8 mouse cellular contexts compared by ENCODE assay signal in the genomic region with DNA sequence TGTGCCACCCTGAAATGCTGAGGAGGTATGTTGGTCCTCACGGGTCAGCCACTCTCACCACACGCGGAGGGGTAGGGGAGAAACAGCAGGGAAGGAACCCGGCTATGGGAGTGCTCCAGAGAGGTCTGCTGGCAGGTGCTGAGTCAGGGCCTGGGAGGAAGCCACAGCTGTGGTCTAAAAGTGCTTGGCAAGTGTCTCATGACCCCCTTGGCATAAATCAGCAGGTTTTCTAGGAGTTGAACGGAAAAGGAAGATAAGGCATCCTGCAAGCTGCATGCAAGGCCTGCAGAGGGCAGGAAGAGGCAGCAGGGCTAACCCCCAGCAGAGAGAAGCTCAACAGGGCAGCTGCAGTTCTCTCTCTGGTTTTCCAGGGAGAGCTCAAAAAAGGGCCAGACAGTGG. TPM values are rescaled to one million over a fixed set of nuclear protein-coding genes. Genes with fewer than 3 reads are reported as not detected.
DNase-seq lines count a peak whose midpoint lies in the region; ATAC-seq and TF ChIP-seq lines count a peak whose summit lies in the region.

No protein-coding gene starts in this region.

- TF ChIP-seq EP300 in heart, adult 2 months (IDR thresholded peaks at IDR 0.05; ENCODE audit: insufficient read depth, low read depth, low read length): 0 out of 2 replicates have a peak, but pooled peaks have one; percentile 6

- no peaks in the 10 kb centered on the region for H3K27me3 ChIP-seq in heart, adult 2 months (ENCODE audit: control insufficient read depth, insufficient read depth, low read length)
- H3K27me3 ChIP-seq in heart, embryonic 11.5 days (ENCODE audit: control insufficient read depth, insufficient read depth, low read length): no peaks in the 10 kb centered on the region
- no peaks in the 10 kb centered on the region for H3K27me3 ChIP-seq in heart, embryonic 12.5 days (replicated peaks)
- H3K27me3 ChIP-seq in liver, embryonic 13.5 days: no peaks in the 10 kb centered on the region

- no peaks in the 10 kb centered on the region for H3K36me3 ChIP-seq in heart, adult 2 months (ENCODE audit: control insufficient read depth, insufficient read depth, low read length)
- peaks cover 11% of the 10 kb centered on the region for H3K36me3 ChIP-seq in heart, embryonic 11.5 days (ENCODE audit: control insufficient read depth, insufficient read depth, low read length)
- H3K36me3 ChIP-seq in heart, embryonic 12.5 days: peaks cover 44% of the 10 kb centered on the region
- H3K36me3 ChIP-seq in liver, embryonic 13.5 days: peaks cover 70% of the 10 kb centered on the region

- H3K27ac ChIP-seq in heart, adult 2 months: peak overlapping the region; percentile 5; the same call in 1 of the 2 replicates
- H3K27ac ChIP-seq in heart, embryonic 11.5 days (ENCODE audit: low read depth, low read length): no peak overlapping the region
- H3K27ac ChIP-seq in heart, embryonic 12.5 days (ENCODE audit: poor library complexity, severe bottlenecking): no peak overlapping the region
- peak overlapping the region; percentile 68 for H3K27ac ChIP-seq in liver, embryonic 13.5 days

- peak; percentile 43 to 66 for DNase-seq in heart, adult 2 months
- peak; percentile 87 for DNase-seq in MN1 (ENCODE audit: low spot score)
- DNase-seq in liver, embryonic 13.5 days: no peak
- DNase-seq in left cerebral cortex, postnatal 36 days (ENCODE audit: low spot score in 2 of 2): no peak
- DNase-seq in urinary bladder, postnatal 36 days (ENCODE audit: low spot score in 2 of 2): no peak
- DNase-seq in B cell, adult 2 months: no peak

- intact Hi-C loops in heart, adult 2 months (cut with DNase I): loop anchor here (10.0 kb wide), 1 partner anchor 584 kb away; a partner anchor contains a TSS
- intact Hi-C loops in left cerebral cortex, postnatal 36 days (cut with DNase I): no loop called here

- WGBS in heart, adult 2 months: 23% methylated on average over 5 of the region's 5 CpGs
- WGBS in heart, embryonic 11.5 days (ENCODE audit: insufficient replicate concordance): 49% methylated on average over 5 of the region's 5 CpGs
- 41% methylated on average over 5 of the region's 5 CpGs for WGBS in heart, embryonic 12.5 days
- WGBS in liver, embryonic 13.5 days (ENCODE audit: insufficient replicate concordance): 18% methylated on average over 5 of the region's 5 CpGs

- peaks cover 11% of the 10 kb centered on the region for H3K79me2 ChIP-seq in heart, adult 2 months (replicated peaks; ENCODE audit: control insufficient read depth, insufficient read depth, low read length)

- TF ChIP-seq CTCF in heart, adult 2 months (IDR thresholded peaks at IDR 0.05): peak; percentile 30

- no peaks in the 10 kb centered on the region for H3K9me3 ChIP-seq in heart, embryonic 11.5 days (replicated peaks; ENCODE audit: control insufficient read depth, low read length)
- no peaks in the 10 kb centered on the region for H3K9me3 ChIP-seq in heart, embryonic 12.5 days (replicated peaks)
- no peaks in the 10 kb centered on the region for H3K9me3 ChIP-seq in liver, embryonic 13.5 days (replicated peaks)

- H3K4me2 ChIP-seq in heart, embryonic 11.5 days: no peak overlapping the region
- no peak overlapping the region for H3K4me2 ChIP-seq in heart, embryonic 12.5 days
- H3K4me2 ChIP-seq in liver, embryonic 13.5 days: peak overlapping the region; percentile 14; the same call in 1 of the 2 replicates

- H3K4me3 ChIP-seq in heart, adult 2 months: no peak overlapping the region
- no peak overlapping the region for H3K4me3 ChIP-seq in heart, embryonic 11.5 days (ENCODE audit: low read depth, low read length)
- no peak overlapping the region for H3K4me3 ChIP-seq in heart, embryonic 12.5 days
- no peak overlapping the region for H3K4me3 ChIP-seq in liver, embryonic 13.5 days (replicated peaks)

- no peak overlapping the region for H3K9ac ChIP-seq in heart, adult 2 months (ENCODE audit: low read depth, low read length)
- no peak overlapping the region for H3K9ac ChIP-seq in heart, embryonic 11.5 days (ENCODE audit: low read depth, low read length)
- H3K9ac ChIP-seq in heart, embryonic 12.5 days: peak overlapping the region; percentile 20; the same call in 1 of the 2 replicates
- H3K9ac ChIP-seq in liver, embryonic 13.5 days: 0 out of 2 replicates have a peak overlapping the region, but pooled peaks have one; percentile 15

- no peak for ATAC-seq in heart, embryonic 11.5 days (replicated peaks; ENCODE audit: insufficient number of reproducible peaks, low FRiP score, low TSS enrichment)
- peak; percentile 34; the same call in 1 of the 2 replicates for ATAC-seq in heart, embryonic 12.5 days (ENCODE audit: insufficient number of reproducible peaks, low FRiP score)
- ATAC-seq in liver, embryonic 13.5 days (ENCODE audit: low read depth): peak; percentile 54

- peaks cover 39% of the 10 kb centered on the region for H3K4me1 ChIP-seq in heart, adult 2 months (ENCODE audit: control insufficient read depth, insufficient read depth, low read length)
- peaks cover 36% of the 10 kb centered on the region for H3K4me1 ChIP-seq in heart, embryonic 11.5 days (ENCODE audit: control insufficient read depth, insufficient read depth, low read length)
- H3K4me1 ChIP-seq in heart, embryonic 12.5 days (replicated peaks): peaks cover 84% of the 10 kb centered on the region
- peaks cover 94% of the 10 kb centered on the region for H3K4me1 ChIP-seq in liver, embryonic 13.5 days (replicated peaks)

- TF ChIP-seq POLR2A in heart, adult 2 months (IDR thresholded peaks at IDR 0.05; ENCODE audit: insufficient read depth, low read depth, low read length): no peak

RNA-seq across cellular contexts. Expression of a gene that starts 5.5 kb away (rescaled TPM):
- 10 to 100 TPM; 13.6 to 14.3 TPM for total RNA-seq in heart, adult 2 months (2021)
- polyA plus RNA-seq in heart, adult 2 months (2012; rRNA removed): 26.4 and 27.4 TPM in 2 replicates
- polyA plus RNA-seq in heart, embryonic 11.5 days (2014; fragmentation: Nextera tagmentation; extraction: Ambion mirVana): 89.9 and 90.6 TPM in 2 replicates
- 93.2 and 96.6 TPM in 2 replicates for polyA plus RNA-seq in heart, embryonic 12.5 days (2016; fragmentation: Nextera tagmentation; extraction: Ambion mirVana)
- 48.0 and 50.9 TPM in 2 replicates for polyA plus RNA-seq in liver, embryonic 13.5 days (2015; fragmentation: Nextera tagmentation; extraction: Ambion mirVana)
- total RNA-seq in left cerebral cortex, postnatal 36 days (2021): 10 to 100 TPM; 39.3 to 45.1 TPM

RNA-seq across cellular contexts. Expression of a gene that starts 9.3 kb away (rescaled TPM):
- total RNA-seq in heart, adult 2 months (2021): 1 to 10 TPM in 1 of 2 experiments, under 1 TPM in 1; 0.99 to 1.3 TPM
- polyA plus RNA-seq in heart, adult 2 months (2012; rRNA removed): 0.45 and 0.67 TPM in 2 replicates
- polyA plus RNA-seq in heart, embryonic 11.5 days (2014; fragmentation: Nextera tagmentation; extraction: Ambion mirVana): 13.4 and 13.5 TPM in 2 replicates
- 22.0 and 22.6 TPM in 2 replicates for polyA plus RNA-seq in heart, embryonic 12.5 days (2016; fragmentation: Nextera tagmentation; extraction: Ambion mirVana)
- 19.8 and 27.1 TPM in 2 replicates for polyA plus RNA-seq in liver, embryonic 13.5 days (2015; fragmentation: Nextera tagmentation; extraction: Ambion mirVana)
- 1 to 10 TPM; 2.2 to 2.7 TPM for total RNA-seq in left cerebral cortex, postnatal 36 days (2021)

RNA-seq across cellular contexts. Expression of a gene that starts 25.4 kb away (rescaled TPM):
- 10 to 100 TPM; 63.1 to 78.9 TPM for total RNA-seq in heart, adult 2 months (2021)
- 68.0 and 75.8 TPM in 2 replicates for polyA plus RNA-seq in heart, adult 2 months (2012; rRNA removed)
- polyA plus RNA-seq in heart, embryonic 11.5 days (2014; fragmentation: Nextera tagmentation; extraction: Ambion mirVana): 67.6 and 68.3 TPM in 2 replicates
- 75.4 and 78.7 TPM in 2 replicates for polyA plus RNA-seq in heart, embryonic 12.5 days (2016; fragmentation: Nextera tagmentation; extraction: Ambion mirVana)
- 13.5 and 14.5 TPM in 2 replicates for polyA plus RNA-seq in liver, embryonic 13.5 days (2015; fragmentation: Nextera tagmentation; extraction: Ambion mirVana)
- total RNA-seq in left cerebral cortex, postnatal 36 days (2021): 100 to 1,000 TPM in 1 of 2 experiments, 10 to 100 TPM in 1; 92.7 to 105 TPM

RNA-seq across cellular contexts. Expression of a gene that starts 25.5 kb away (rescaled TPM):
- 10 to 100 TPM; 12.2 to 14.8 TPM for total RNA-seq in heart, adult 2 months (2021)
- 28.6 and 30.6 TPM in 2 replicates for polyA plus RNA-seq in heart, adult 2 months (2012; rRNA removed)
- polyA plus RNA-seq in heart, embryonic 11.5 days (2014; fragmentation: Nextera tagmentation; extraction: Ambion mirVana): 7.2 and 8.1 TPM in 2 replicates
- polyA plus RNA-seq in heart, embryonic 12.5 days (2016; fragmentation: Nextera tagmentation; extraction: Ambion mirVana): 10.2 and 10.4 TPM in 2 replicates
- polyA plus RNA-seq in liver, embryonic 13.5 days (2015; fragmentation: Nextera tagmentation; extraction: Ambion mirVana): 1.5 and 1.8 TPM in 2 replicates
- 1 to 10 TPM; 2.3 to 3.1 TPM for total RNA-seq in left cerebral cortex, postnatal 36 days (2021)

RNA-seq across cellular contexts. Expression of a gene that starts 43.9 kb away (rescaled TPM):
- total RNA-seq in heart, adult 2 months (2021): 10 to 100 TPM; 47.6 to 53.5 TPM
- polyA plus RNA-seq in heart, adult 2 months (2012; rRNA removed): 64.4 and 79.3 TPM in 2 replicates
- polyA plus RNA-seq in heart, embryonic 11.5 days (2014; fragmentation: Nextera tagmentation; extraction: Ambion mirVana): 37.3 and 39.4 TPM in 2 replicates
- 35.5 and 39.8 TPM in 2 replicates for polyA plus RNA-seq in heart, embryonic 12.5 days (2016; fragmentation: Nextera tagmentation; extraction: Ambion mirVana)
- polyA plus RNA-seq in liver, embryonic 13.5 days (2015; fragmentation: Nextera tagmentation; extraction: Ambion mirVana): 14.2 and 15.6 TPM in 2 replicates
- total RNA-seq in left cerebral cortex, postnatal 36 days (2021): 10 to 100 TPM; 87.9 to 94.9 TPM

Comparison
In these comparisons a context has a peak if more than half of its experiments do, and no peak if none do; other contexts are left out.
1. H3K27ac ChIP-seq: peak in heart, adult 2 months (single experiment) and liver, embryonic 13.5 days (single experiment); none in heart, embryonic 11.5 days (single experiment) and heart, embryonic 12.5 days (single experiment).
2. H3K9ac ChIP-seq: peak in heart, embryonic 12.5 days (single experiment) and liver, embryonic 13.5 days (single experiment); none in heart, adult 2 months (single experiment) and heart, embryonic 11.5 days (single experiment).
3. DNase-seq: peak in heart, adult 2 months (2 of 2) and MN1 (single experiment); none in liver, embryonic 13.5 days (single experiment), left cerebral cortex, postnatal 36 days (0 of 2), urinary bladder, postnatal 36 days (0 of 2) and B cell, adult 2 months (0 of 2).